Mouse (Mus musculus): ENCODE measurements around the gene Fxyd3.

Fxyd3 gene

GRCm38 (mm10) chr7:31076492-31076891 is at the start of gene Fxyd3:
Gene Fxyd3 (minus strand): TSS chr7:31076704.
- DNase-seq (ENCODE audit: low read depth, low spot score): no peak

GRCm38 (mm10) chr7:31125116-31125515 is 48.6 kb upstream of the Fxyd3 start:
- DNase-seq (ENCODE audit: low read depth, low spot score): no peak

GRCm38 (mm10) chr7:31124381-31124780 is 47.9 kb upstream of the Fxyd3 start:
- DNase-seq (ENCODE audit: low read depth, low spot score): no peak

GRCm38 (mm10) chr7:31123697-31124096 is 47.2 kb upstream of the Fxyd3 start:
- no peak for DNase-seq (ENCODE audit: low read depth, low spot score)

- no peak for DNase-seq (ENCODE audit: low read depth, low spot score)
Observed at GRCm38 (mm10) chr7:31122641-31123631, 46.4 kb upstream of the Fxyd3 start.

GRCm38 (mm10) chr7:31119556-31119955 is 43.1 kb upstream of the Fxyd3 start:
- no peak for DNase-seq (ENCODE audit: low read depth, low spot score)

- no peak for DNase-seq (ENCODE audit: low read depth, low spot score)
Observed at GRCm38 (mm10) chr7:31118486-31118885, 42.0 kb upstream of the Fxyd3 start.

- no peak for DNase-seq (ENCODE audit: low read depth, low spot score)
Observed at GRCm38 (mm10) chr7:31117465-31117864, 41.0 kb upstream of the Fxyd3 start.

- DNase-seq (ENCODE audit: low read depth, low spot score): no peak
Observed at GRCm38 (mm10) chr7:31116721-31117145, 40.2 kb upstream of the Fxyd3 start.

GRCm38 (mm10) chr7:31115587-31116043 is 39.1 kb upstream of the Fxyd3 start:
- no peak for DNase-seq (ENCODE audit: low read depth, low spot score)

- DNase-seq (ENCODE audit: low read depth, low spot score): no peak
Observed at GRCm38 (mm10) chr7:31115182-31115581, 38.7 kb upstream of the Fxyd3 start, which contains the start of gene Hpn. Gene Hpn (minus strand): TSS chr7:31115290.

GRCm38 (mm10) chr7:31114646-31115045 is 38.1 kb upstream of the Fxyd3 start:
- DNase-seq (ENCODE audit: low read depth, low spot score): no peak

GRCm38 (mm10) chr7:31113800-31114199 is 37.3 kb upstream of the Fxyd3 start:
- DNase-seq (ENCODE audit: low read depth, low spot score): no peak

GRCm38 (mm10) chr7:31112036-31112435 is 35.5 kb upstream of the Fxyd3 start:
- DNase-seq (ENCODE audit: low read depth, low spot score): no peak

GRCm38 (mm10) chr7:31110861-31111385 is 34.4 kb upstream of the Fxyd3 start:
- no peak for DNase-seq (ENCODE audit: low read depth, low spot score)

GRCm38 (mm10) chr7:31109796-31110195 is 33.3 kb upstream of the Fxyd3 start:
- no peak for DNase-seq (ENCODE audit: low read depth, low spot score)

- no peak for DNase-seq (ENCODE audit: low read depth, low spot score)
Observed at GRCm38 (mm10) chr7:31109091-31109490, 32.6 kb upstream of the Fxyd3 start.

GRCm38 (mm10) chr7:31107781-31108180 is 31.3 kb upstream of the Fxyd3 start:
- no peak for DNase-seq (ENCODE audit: low read depth, low spot score)

GRCm38 (mm10) chr7:31106166-31106565 is 29.7 kb upstream of the Fxyd3 start:
- DNase-seq (ENCODE audit: low read depth, low spot score): no peak

GRCm38 (mm10) chr7:31105061-31105768 is 28.7 kb upstream of the Fxyd3 start:
- DNase-seq (ENCODE audit: low read depth, low spot score): no peak

- no peak for DNase-seq (ENCODE audit: low read depth, low spot score)
Observed at GRCm38 (mm10) chr7:31100786-31101185, 24.3 kb upstream of the Fxyd3 start.

GRCm38 (mm10) chr7:31099612-31099982 is 23.1 kb upstream of the Fxyd3 start:
- no peak for DNase-seq (ENCODE audit: low read depth, low spot score)

All from embryo, embryonic 11.5 days (tissue).